Mouse (Mus musculus) MEL (cell line): ENCODE measurements around the gene Lmo1. TPM values are rescaled to one million over a fixed set of nuclear protein-coding genes. Genes with fewer than 3 reads are reported as not detected.

Experiments used
- DNase-seq: peaks from one replicate; pipeline ENCODE4 v3.0.0; 2011; ENCODE audit warnings: low read depth, low spot score
- H3K27ac ChIP-seq: 2 replicates; pipeline ENCODE4 v1.5.1; 2012; ENCODE audit warnings: low read depth, mild to moderate bottlenecking, control low read depth, low read length, moderate library complexity; ENCODE audit not compliant: control insufficient read depth
- H3K27me3 ChIP-seq, 2 experiments: fragments of 150-350 bp in 1 of 2; sonication (generic) in 1 of 2; 2 replicates each; pipeline ENCODE4 v1.6.1; 2012; ENCODE audit warnings: low read length in 2 of 2, mild to moderate bottlenecking in 2 of 2, improper control_type of control experiment in 1 of 2, moderate library complexity in 1 of 2; ENCODE audit not compliant: insufficient read depth in 2 of 2, control insufficient read depth in 1 of 2
- H3K36me3 ChIP-seq, 2 experiments: 2 replicates each; pipeline ENCODE4 v1.6.1; 2012 to 2014; ENCODE audit warnings: low read length in 2 of 2, improper control_type of control experiment in 1 of 2, inconsistent platforms in 1 of 2, mild to moderate bottlenecking in 1 of 2; ENCODE audit not compliant: insufficient read depth in 2 of 2, control insufficient read depth in 1 of 2
- H3K4me1 ChIP-seq, 2 experiments: fragments of 150-350 bp in 1 of 2; sonication (generic) in 1 of 2; 2 replicates each; pipeline ENCODE4 v1.6.1; 2012; ENCODE audit warnings: low read length in 2 of 2, improper control_type of control experiment in 1 of 2, mild to moderate bottlenecking in 1 of 2; ENCODE audit not compliant: insufficient read depth in 2 of 2, control insufficient read depth in 1 of 2
- H3K4me3 ChIP-seq, 2 experiments: fragments of 150-350 bp in 1 of 2; sonication (generic) in 1 of 2; 2 replicates each; pipeline ENCODE4 v1.5.1; 2012; ENCODE audit warnings: low read depth in 2 of 2, low read length in 2 of 2, mild to moderate bottlenecking in 2 of 2, moderate library complexity in 2 of 2, control low read depth in 1 of 2, improper control_type of control experiment in 1 of 2; ENCODE audit not compliant: control insufficient read depth in 1 of 2, insufficient read depth in 1 of 2
- H3K79me2 ChIP-seq: 2 replicates; pipeline ENCODE4 v1.6.1; 2012; ENCODE audit warnings: mild to moderate bottlenecking, low read length, moderate library complexity; ENCODE audit not compliant: control insufficient read depth, poor library complexity, insufficient read depth
- H3K9ac ChIP-seq: 2 replicates; pipeline ENCODE4 v1.6.1; 2012; ENCODE audit warnings: low read depth, mild to moderate bottlenecking, control low read depth, low read length, moderate library complexity; ENCODE audit not compliant: control insufficient read depth, poor library complexity, severe bottlenecking
- H3K9me3 ChIP-seq: fragments of 150-350 bp; sonication (generic); replicated peaks from 2 replicates; pipeline ENCODE4 v1.6.1; 2012; ENCODE audit warnings: mild to moderate bottlenecking, low read length, improper control_type of control experiment, moderate library complexity; ENCODE audit not compliant: insufficient read depth
- BHLHE40 ChIP-seq: IDR thresholded peaks from 2 replicates; pipeline ENCODE4 v1.6.1; 2012; ENCODE audit warnings: low read depth, mild to moderate bottlenecking, inconsistent platforms, low read length, improper control_type of control experiment, borderline replicate concordance
- CTCF ChIP-seq, 3 experiments: IDR thresholded peaks in 2 of 3; conservative IDR thresholded peaks in 1 of 3; 2 replicates each; pipeline ENCODE4 v1.5.1; 2011 to 2012; ENCODE audit warnings: low read length in 3 of 3, low read depth in 2 of 3, mild to moderate bottlenecking in 2 of 3, improper control_type of control experiment in 1 of 3, inconsistent platforms in 1 of 3, mixed read lengths in 1 of 3, moderate library complexity in 1 of 3; ENCODE audit not compliant: control insufficient read depth in 1 of 3, insufficient read depth in 1 of 3, poor library complexity in 1 of 3, severe bottlenecking in 1 of 3
- E2F4 ChIP-seq: IDR thresholded peaks from 2 replicates; pipeline ENCODE4 v1.6.1; 2011; ENCODE audit warnings: low read depth, low read length, improper control_type of control experiment, borderline replicate concordance
- EP300 ChIP-seq, 2 experiments: IDR thresholded peaks; 2 replicates each; pipeline ENCODE4 v1.6.1; 2011; ENCODE audit warnings: improper control_type of control experiment in 2 of 2, low read length in 2 of 2, low read depth in 1 of 2, mild to moderate bottlenecking in 1 of 2
- ETS1 ChIP-seq: IDR thresholded peaks from 2 replicates; pipeline ENCODE4 v1.6.1; 2012; ENCODE audit warnings: low read depth, mild to moderate bottlenecking, inconsistent platforms, low read length, improper control_type of control experiment, moderate library complexity
- GATA1 ChIP-seq: IDR thresholded peaks from 2 replicates; pipeline ENCODE4 v1.6.1; 2011; ENCODE audit warnings: low read depth, low read length, improper control_type of control experiment
- HCFC1 ChIP-seq: IDR thresholded peaks from 2 replicates; pipeline ENCODE4 v1.6.1; 2012; ENCODE audit warnings: low read depth, mild to moderate bottlenecking, inconsistent platforms, low read length, improper control_type of control experiment, moderate library complexity
- JUND ChIP-seq: IDR thresholded peaks from 2 replicates; pipeline ENCODE4 v1.6.1; 2011; ENCODE audit warnings: low read depth, mild to moderate bottlenecking, improper control_type of control experiment, low read length
- MAFK ChIP-seq: IDR thresholded peaks from 2 replicates; pipeline ENCODE4 v1.6.1; 2011; ENCODE audit warnings: low read depth, mild to moderate bottlenecking, low read length, improper control_type of control experiment, borderline replicate concordance
- MEF2A ChIP-seq: IDR thresholded peaks from 2 replicates; pipeline ENCODE4 v1.6.1; 2014; ENCODE audit warnings: low read depth, mild to moderate bottlenecking, inconsistent platforms, low read length, improper control_type of control experiment; ENCODE audit not compliant: poor library complexity, insufficient replicate concordance, severe bottlenecking; ENCODE audit errors: extremely low read depth
- MXI1 ChIP-seq: IDR thresholded peaks from 2 replicates; pipeline ENCODE4 v1.6.1; 2011; ENCODE audit warnings: mild to moderate bottlenecking, low read depth, low read length, improper control_type of control experiment
- MYB ChIP-seq: IDR thresholded peaks from 2 replicates; pipeline ENCODE4 v1.6.1; 2011; ENCODE audit warnings: mild to moderate bottlenecking, low read depth, low read length, improper control_type of control experiment
- MYC ChIP-seq: IDR thresholded peaks from 2 replicates; pipeline ENCODE4 v1.6.1; 2011; ENCODE audit warnings: low read depth, mild to moderate bottlenecking, low read length, improper control_type of control experiment, moderate library complexity
- NELFE ChIP-seq: IDR thresholded peaks from 2 replicates; pipeline ENCODE4 v1.6.1; 2011; ENCODE audit warnings: low read depth, low read length, improper control_type of control experiment
- POLR2AphosphoS5 ChIP-seq: IDR thresholded peaks from 2 replicates; pipeline ENCODE4 v1.6.1; 2012; ENCODE audit warnings: low read depth, borderline replicate concordance, mild to moderate bottlenecking, inconsistent platforms, low read length, moderate library complexity, mixed read lengths
- RAD21 ChIP-seq: IDR thresholded peaks from 2 replicates; pipeline ENCODE4 v1.6.1; 2011; ENCODE audit warnings: mild to moderate bottlenecking, low read depth, low read length, improper control_type of control experiment
- RCOR1 ChIP-seq: IDR thresholded peaks from 2 replicates; pipeline ENCODE4 v1.6.1; 2012; ENCODE audit warnings: low read depth, mild to moderate bottlenecking, inconsistent platforms, low read length, improper control_type of control experiment
- TBP ChIP-seq: IDR thresholded peaks from 2 replicates; pipeline ENCODE4 v1.8.0; 2011; ENCODE audit warnings: low read depth, low read length, improper control_type of control experiment
- TCF12 ChIP-seq: IDR thresholded peaks from 2 replicates; pipeline ENCODE4 v1.6.1; 2014; ENCODE audit warnings: low read depth, mild to moderate bottlenecking, inconsistent platforms, low read length, improper control_type of control experiment, moderate library complexity
- UBTF ChIP-seq: IDR thresholded peaks from 2 replicates; pipeline ENCODE4 v1.6.1; 2012; ENCODE audit warnings: low read depth, mild to moderate bottlenecking, inconsistent platforms, low read length, improper control_type of control experiment, moderate library complexity, borderline replicate concordance; ENCODE audit not compliant: insufficient read depth
- USF1 ChIP-seq: IDR thresholded peaks from 2 replicates; pipeline ENCODE4 v1.6.1; 2014; ENCODE audit warnings: low read depth, mild to moderate bottlenecking, inconsistent platforms, low read length, improper control_type of control experiment, moderate library complexity
- ZC3H11A ChIP-seq: IDR thresholded peaks from 2 replicates; pipeline ENCODE4 v1.6.1; 2012; ENCODE audit warnings: low read depth, mild to moderate bottlenecking, inconsistent platforms, low read length, improper control_type of control experiment
- ZKSCAN1 ChIP-seq: IDR thresholded peaks from 2 replicates; pipeline ENCODE4 v1.6.1; 2012; ENCODE audit warnings: low read depth, mild to moderate bottlenecking, inconsistent platforms, low read length, improper control_type of control experiment, moderate library complexity
- ZMIZ1 ChIP-seq: IDR thresholded peaks from 2 replicates; pipeline ENCODE4 v1.6.1; 2012; ENCODE audit warnings: low read depth, mild to moderate bottlenecking, inconsistent platforms, low read length, improper control_type of control experiment, moderate library complexity
- polyA plus RNA-seq, 2 experiments: library from polyadenylated mRNA; stranded (reverse) in 1 of 2; unstranded in 1 of 2; fragments of >175 nt in 1 of 2; fragments of >200 nt in 1 of 2; gene quantifications; 2 replicates each; pipeline versions ENCODE4 v1.2.1 to v1.2.4; 2012; ENCODE audit warnings: low replicate concordance in 2 of 2, low read depth in 1 of 2; ENCODE audit not compliant: insufficient read length in 2 of 2, insufficient read depth in 1 of 2, missing spikeins in 1 of 2
- total RNA-seq: library from RNA; depleted of rRNA; stranded (reverse); fragments of 300-350 nt; gene quantifications from 2 replicates; pipeline ENCODE4 v1.2.3, GENCODE M21; 2012

Lmo1 gene
- total and polyA plus RNA-seq, 3 experiments, result not detected

DNA sequence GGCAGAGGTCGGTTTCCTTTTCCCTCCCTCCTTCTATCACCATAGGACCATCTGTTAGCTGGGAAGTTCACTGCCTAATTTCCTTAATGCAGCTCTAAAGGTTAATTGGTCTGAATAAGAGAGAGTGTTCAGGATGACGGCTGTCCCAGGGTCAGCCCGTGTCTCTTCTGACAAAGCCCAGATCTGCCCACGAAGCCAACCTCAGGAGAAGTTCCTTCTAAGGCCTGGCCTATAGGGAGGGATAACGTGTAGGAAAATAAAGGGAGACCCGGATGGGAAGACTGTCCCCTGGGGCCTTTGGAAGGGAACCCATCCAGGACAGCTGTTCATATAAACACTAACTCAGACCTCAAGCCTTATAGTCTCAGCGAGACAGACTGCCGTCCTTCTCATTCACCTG, 29.8 kb downstream of the Lmo1 start:
- H3K9ac ChIP-seq, result no peak overlapping the region
- H3K27ac ChIP-seq, result no peak overlapping the region
- DNase-seq, result no peak
- no peaks in the 10 kb centered on the region for H3K27me3 ChIP-seq
- H3K79me2 ChIP-seq, result no peaks in the 10 kb centered on the region
- no peaks in the 10 kb centered on the region for H3K4me1 ChIP-seq
- H3K36me3 ChIP-seq, result no peaks in the 10 kb centered on the region
- no peaks in the 10 kb centered on the region for H3K9me3 ChIP-seq
- no peak for TF ChIP-seq MYC
- no peak for TF ChIP-seq BHLHE40
- TF ChIP-seq E2F4, result no peak
- no peak for TF ChIP-seq ZC3H11A
- no peak for TF ChIP-seq POLR2AphosphoS5
- TF ChIP-seq HCFC1, result no peak
- TF ChIP-seq TCF12, result no peak
- no peak for TF ChIP-seq MAFK
- TF ChIP-seq RAD21, result no peak
- no peak for TF ChIP-seq USF1
- no peak for TF ChIP-seq CTCF (IDR thresholded peaks at IDR 0.05 in 2 of 3, conservative IDR thresholded peaks at IDR 0.05 in 1 of 3; ENCODE audit: control insufficient read depth in 1 of 3, insufficient read depth in 1 of 3, low read depth in 2 of 3, low read length in 3 of 3, poor library complexity in 1 of 3, severe bottlenecking in 1 of 3)
- TF ChIP-seq ETS1, result no peak
- no peak for TF ChIP-seq MEF2A
- no peak for TF ChIP-seq MXI1
- TF ChIP-seq UBTF, result no peak
- TF ChIP-seq RCOR1, result no peak
- TF ChIP-seq ZKSCAN1, result no peak
- no peak for TF ChIP-seq JUND
- TF ChIP-seq NELFE, result no peak
- no peak overlapping the region for H3K4me3 ChIP-seq

DNA sequence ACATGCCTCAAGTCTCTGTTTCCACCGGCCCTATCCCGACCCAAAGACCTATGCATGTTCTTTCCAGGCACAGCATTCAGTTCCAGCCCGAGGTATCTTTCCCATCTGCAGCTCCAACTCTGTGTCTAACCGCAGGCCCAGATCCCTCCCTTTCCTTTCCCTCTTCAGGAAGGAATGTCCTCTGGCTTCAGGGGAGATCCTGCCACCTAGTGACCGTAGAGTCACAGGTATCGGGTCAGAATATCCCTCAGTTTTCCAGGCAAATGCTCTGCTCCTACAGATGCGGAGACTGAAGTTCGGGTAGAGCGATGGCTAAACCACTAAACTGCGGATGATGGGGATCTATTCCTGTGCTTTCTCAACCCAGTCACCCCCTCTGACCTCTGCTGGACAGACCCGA, 30.3 kb downstream of the Lmo1 start:
- no peak overlapping the region for H3K4me3 ChIP-seq

More for the DNA sequence above, 30.3 kb downstream of the Lmo1 start:
- no peak for DNase-seq
- Histone ChIP-seq H3K79me2 (no peaks in the 10 kb centered on the region), H3K27me3 (no peaks in the 10 kb centered on the region), H3K9ac (no peak overlapping the region), H3K4me1 (no peaks in the 10 kb centered on the region), H3K36me3 (no peaks in the 10 kb centered on the region), H3K27ac (no peak overlapping the region), H3K9me3 (no peaks in the 10 kb centered on the region)
- TF ChIP-seq EP300 (IDR thresholded peaks at IDR 0.05; ENCODE audit: low read depth in 1 of 2, low read length in 2 of 2) (no peak), GATA1 (no peak), MYC (no peak), RCOR1 (no peak), ETS1 (no peak), UBTF (no peak), MEF2A (no peak), TBP (no peak), MYB (no peak), ZMIZ1 (no peak), TCF12 (no peak), RAD21 (no peak)
